Mouse (Mus musculus): Measurements from ENCODE around the gene Crtc1. TPM values are rescaled to one million over a fixed set of nuclear protein-coding genes. Genes with fewer than 3 reads are reported as not detected.

The Crtc1 gene
- polyA plus RNA-seq, 1 experiment from 2014 or later: 23.9 TPM

DNA sequence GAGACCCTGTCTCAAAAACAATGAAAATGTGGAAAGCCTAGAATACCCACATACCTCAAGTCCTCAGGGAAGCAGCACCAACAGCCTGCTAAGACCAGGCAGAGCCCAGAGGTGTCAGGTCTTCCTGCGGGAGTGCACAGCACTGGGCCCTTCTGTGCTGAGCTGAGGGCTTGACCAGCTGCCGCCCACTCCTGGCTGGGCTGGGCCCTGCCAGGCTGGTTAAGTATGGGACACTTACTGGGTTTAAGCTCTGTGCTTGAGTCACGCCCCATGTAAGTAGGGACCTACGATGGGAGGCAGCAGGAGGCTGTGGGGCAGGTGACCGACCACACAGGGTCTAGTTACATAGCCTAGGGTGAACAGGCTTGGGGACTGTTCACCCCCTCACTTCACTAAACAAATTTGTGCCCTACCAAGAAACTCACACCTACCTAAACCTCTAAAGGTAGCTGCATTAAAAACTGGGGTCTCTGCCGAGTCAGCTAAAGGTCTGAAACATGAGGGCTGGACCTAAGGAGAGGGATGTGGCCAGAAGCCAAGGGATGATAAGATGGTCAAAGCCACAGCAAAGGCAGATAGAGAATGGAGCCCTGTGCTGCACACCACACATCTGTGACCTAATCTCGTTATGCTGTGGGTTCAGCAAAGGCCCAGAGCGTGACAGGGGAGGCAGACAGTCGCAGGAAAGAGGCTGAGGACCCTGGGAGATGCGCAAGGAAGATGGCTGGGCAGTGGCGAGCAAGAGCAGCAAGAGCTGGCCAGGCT lies 19.3 kb downstream of the Crtc1 start:
- no peak for DNase-seq (ENCODE audit: low spot score)
- no peaks in the 10 kb centered on the region for H3K36me3 ChIP-seq (ENCODE audit: control insufficient read depth, insufficient read depth, low read length)
- no peak overlapping the region for H3K27ac ChIP-seq (ENCODE audit: low read depth, low read length)
- ATAC-seq: no peak
- 81% methylated on average over 11 of the region's 11 CpGs for WGBS
- no peaks in the 10 kb centered on the region for H3K9me3 ChIP-seq (replicated peaks; ENCODE audit: control insufficient read depth, low read length)
- H3K4me3 ChIP-seq (ENCODE audit: low read depth, low read length): no peak overlapping the region
- no peaks in the 10 kb centered on the region for H3K27me3 ChIP-seq (replicated peaks; ENCODE audit: control insufficient read depth, insufficient read depth, low read length)
- no peak overlapping the region for H3K9ac ChIP-seq (ENCODE audit: low read length)
- no peak overlapping the region for H3K4me2 ChIP-seq (ENCODE audit: low read length)
- H3K4me1 ChIP-seq (ENCODE audit: control insufficient read depth, insufficient read depth, low read length): no peaks in the 10 kb centered on the region

GRCm38 (mm10) chr8:70418954-70419353 lies 20.4 kb downstream of the Crtc1 start:
- Histone ChIP-seq H3K27ac (ENCODE audit: low read depth, low read length) (no peak overlapping the region), H3K9ac (ENCODE audit: low read length) (no peak overlapping the region), H3K9me3 (replicated peaks; ENCODE audit: control insufficient read depth, low read length) (no peaks in the 10 kb centered on the region), H3K27me3 (replicated peaks; ENCODE audit: control insufficient read depth, insufficient read depth, low read length) (no peaks in the 10 kb centered on the region), H3K4me3 (ENCODE audit: low read depth, low read length) (no peak overlapping the region), H3K36me3 (ENCODE audit: control insufficient read depth, insufficient read depth, low read length) (no peaks in the 10 kb centered on the region), H3K4me1 (ENCODE audit: control insufficient read depth, insufficient read depth, low read length) (no peaks in the 10 kb centered on the region), H3K4me2 (ENCODE audit: low read length) (no peak overlapping the region)
- DNase-seq (ENCODE audit: low spot score): peak; percentile 59
- ATAC-seq: no peak; the same call in 1 of the 2 replicates
- 57% methylated on average over 14 of the region's 14 CpGs for WGBS

DNA sequence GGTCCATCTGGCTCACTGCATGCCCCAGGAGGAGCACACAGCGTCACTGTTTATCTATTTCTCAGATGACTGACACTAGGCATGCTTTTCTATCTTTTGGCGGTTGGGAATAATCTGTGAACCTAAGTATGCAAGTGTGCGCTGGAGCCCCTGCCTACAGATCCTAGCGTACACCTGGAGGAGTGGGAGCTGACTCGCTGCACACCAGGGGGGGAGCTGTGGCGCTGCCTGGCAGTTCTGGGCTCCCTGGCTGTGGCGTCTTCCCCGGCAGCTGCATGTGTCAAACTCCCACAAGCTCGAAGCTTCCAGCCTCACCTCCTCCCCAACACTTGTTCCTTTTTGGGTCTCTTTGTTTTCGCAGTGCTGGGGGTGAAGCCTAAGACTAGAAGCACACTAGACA lies 21.5 kb downstream of the Crtc1 start:
- Histone ChIP-seq H3K4me1 (ENCODE audit: control insufficient read depth, insufficient read depth, low read length) (no peaks in the 10 kb centered on the region), H3K9ac (ENCODE audit: low read length) (no peak overlapping the region), H3K4me3 (ENCODE audit: low read depth, low read length) (no peak overlapping the region), H3K27me3 (replicated peaks; ENCODE audit: control insufficient read depth, insufficient read depth, low read length) (no peaks in the 10 kb centered on the region), H3K36me3 (ENCODE audit: control insufficient read depth, insufficient read depth, low read length) (peaks cover 6% of the 10 kb centered on the region; the same call in 1 of the 2 replicates), H3K9me3 (replicated peaks; ENCODE audit: control insufficient read depth, low read length) (no peaks in the 10 kb centered on the region), H3K4me2 (ENCODE audit: low read length) (no peak overlapping the region), H3K27ac (ENCODE audit: low read depth, low read length) (no peak overlapping the region)
- ATAC-seq (no peak), DNase-seq (ENCODE audit: low spot score) (no peak)
- 53% methylated on average over 10 of the region's 10 CpGs for WGBS

DNA sequence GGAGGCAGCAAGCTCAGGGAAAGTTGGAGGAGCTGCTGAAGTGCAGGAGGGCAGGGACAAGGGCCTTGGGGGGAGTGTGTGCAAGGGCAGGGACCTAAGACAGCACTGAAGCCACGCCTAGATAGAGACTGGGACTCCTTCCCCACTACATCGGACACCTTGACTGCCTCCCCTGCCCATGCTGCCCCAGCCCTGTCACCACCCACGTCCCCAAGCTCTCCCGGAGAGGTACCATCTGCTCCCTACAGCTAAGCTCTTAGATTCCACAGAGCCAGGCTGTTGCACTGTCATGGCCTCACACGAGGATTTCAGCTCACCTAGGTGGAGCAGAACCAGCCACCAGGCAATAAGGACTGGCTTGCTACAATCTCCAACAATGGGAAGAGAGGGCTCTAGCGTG lies 22.4 kb downstream of the Crtc1 start:
- no peaks in the 10 kb centered on the region for H3K9me3 ChIP-seq (replicated peaks; ENCODE audit: control insufficient read depth, low read length)
- no peak overlapping the region for H3K27ac ChIP-seq (ENCODE audit: low read depth, low read length)
- ATAC-seq: no peak
- no peaks in the 10 kb centered on the region for H3K4me1 ChIP-seq (ENCODE audit: control insufficient read depth, insufficient read depth, low read length)
- no peak overlapping the region for H3K9ac ChIP-seq (ENCODE audit: low read length)
- H3K27me3 ChIP-seq (replicated peaks; ENCODE audit: control insufficient read depth, insufficient read depth, low read length): no peaks in the 10 kb centered on the region
- H3K4me2 ChIP-seq (ENCODE audit: low read length): no peak overlapping the region
- 33% methylated on average over 6 of the region's 6 CpGs for WGBS
- H3K4me3 ChIP-seq (ENCODE audit: low read depth, low read length): no peak overlapping the region
- DNase-seq (ENCODE audit: low spot score): no peak
- H3K36me3 ChIP-seq (ENCODE audit: control insufficient read depth, insufficient read depth, low read length): peaks cover 7% of the 10 kb centered on the region; the same call in 1 of the 2 replicates

- ATAC-seq: peak; percentile 47; the same call in 1 of the 2 replicates
- DNase-seq (ENCODE audit: low spot score): peak; percentile 60
- Histone ChIP-seq H3K4me1 (ENCODE audit: control insufficient read depth, insufficient read depth, low read length) (no peaks in the 10 kb centered on the region), H3K9me3 (replicated peaks; ENCODE audit: control insufficient read depth, low read length) (no peaks in the 10 kb centered on the region), H3K36me3 (ENCODE audit: control insufficient read depth, insufficient read depth, low read length) (peaks cover 7% of the 10 kb centered on the region; the same call in 1 of the 2 replicates), H3K4me2 (ENCODE audit: low read length) (no peak overlapping the region), H3K27me3 (replicated peaks; ENCODE audit: control insufficient read depth, insufficient read depth, low read length) (no peaks in the 10 kb centered on the region), H3K4me3 (ENCODE audit: low read depth, low read length) (no peak overlapping the region), H3K9ac (ENCODE audit: low read length) (no peak overlapping the region), H3K27ac (ENCODE audit: low read depth, low read length) (no peak overlapping the region)
- 68% methylated on average over 8 of the region's 8 CpGs for WGBS
These were observed 23.6 kb downstream of the Crtc1 start for GRCm38 (mm10) chr8:70415540-70416451.

GRCm38 (mm10) chr8:70414310-70414946 lies 25.0 kb downstream of the Crtc1 start:
- H3K4me1 ChIP-seq (ENCODE audit: control insufficient read depth, insufficient read depth, low read length): no peaks in the 10 kb centered on the region
- no peak overlapping the region for H3K4me3 ChIP-seq (ENCODE audit: low read depth, low read length)
- H3K36me3 ChIP-seq (ENCODE audit: control insufficient read depth, insufficient read depth, low read length): peaks cover 7% of the 10 kb centered on the region; the same call in 1 of the 2 replicates
- no peak overlapping the region for H3K4me2 ChIP-seq (ENCODE audit: low read length)
- H3K27ac ChIP-seq (ENCODE audit: low read depth, low read length): no peak overlapping the region
- H3K27me3 ChIP-seq (replicated peaks; ENCODE audit: control insufficient read depth, insufficient read depth, low read length): no peaks in the 10 kb centered on the region
- WGBS: 92% methylated on average over 6 of the region's 6 CpGs
- ATAC-seq: no peak
- no peak for DNase-seq (ENCODE audit: low spot score)
- H3K9ac ChIP-seq (ENCODE audit: low read length): no peak overlapping the region
- H3K9me3 ChIP-seq (replicated peaks; ENCODE audit: control insufficient read depth, low read length): no peaks in the 10 kb centered on the region

GRCm38 (mm10) chr8:70410281-70410680 lies 29.1 kb downstream of the Crtc1 start:
- H3K36me3 ChIP-seq (ENCODE audit: control insufficient read depth, insufficient read depth, low read length): peaks cover 9% of the 10 kb centered on the region; the same call in 1 of the 2 replicates
- 96% methylated on average over 5 of the region's 5 CpGs for WGBS
- H3K4me1 ChIP-seq (ENCODE audit: control insufficient read depth, insufficient read depth, low read length): peaks cover 5% of the 10 kb centered on the region; the same call in 1 of the 2 replicates
- ATAC-seq (no peak), DNase-seq (ENCODE audit: low spot score) (no peak)
- no peaks in the 10 kb centered on the region for H3K27me3 ChIP-seq (replicated peaks; ENCODE audit: control insufficient read depth, insufficient read depth, low read length)
- no peak overlapping the region for H3K9ac ChIP-seq (ENCODE audit: low read length)
- no peaks in the 10 kb centered on the region for H3K9me3 ChIP-seq (replicated peaks; ENCODE audit: control insufficient read depth, low read length)
- no peak overlapping the region for H3K27ac ChIP-seq (ENCODE audit: low read depth, low read length)
- H3K4me2 ChIP-seq (ENCODE audit: low read length): no peak overlapping the region
- H3K4me3 ChIP-seq (ENCODE audit: low read depth, low read length): no peak overlapping the region

DNA sequence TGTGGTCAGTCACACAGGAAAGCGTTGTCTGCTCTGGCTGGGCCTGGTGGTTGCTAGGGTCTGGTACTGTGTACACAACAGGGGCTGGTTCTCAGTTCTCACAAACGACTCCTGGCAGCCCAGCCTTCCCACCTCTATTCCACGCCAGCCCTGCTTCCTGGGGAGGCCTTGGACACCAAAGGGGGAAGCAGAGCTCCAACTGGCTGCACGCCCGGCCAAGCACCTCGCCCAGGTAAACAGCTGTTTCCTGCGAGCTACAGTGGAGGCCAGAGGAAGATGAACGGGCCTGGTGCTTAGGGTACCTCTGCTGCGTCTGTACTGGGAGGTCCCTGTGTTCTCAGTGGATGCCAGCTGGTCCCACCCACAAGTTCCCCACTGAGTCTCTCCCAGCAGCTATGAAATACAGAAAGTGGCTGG lies 29.9 kb downstream of the Crtc1 start:
- Histone ChIP-seq H3K4me1 (ENCODE audit: control insufficient read depth, insufficient read depth, low read length) (peaks cover 5% of the 10 kb centered on the region; the same call in 1 of the 2 replicates), H3K4me2 (ENCODE audit: low read length) (no peak overlapping the region), H3K9ac (ENCODE audit: low read length) (no peak overlapping the region), H3K27ac (ENCODE audit: low read depth, low read length) (no peak overlapping the region), H3K36me3 (ENCODE audit: control insufficient read depth, insufficient read depth, low read length) (peaks cover 10% of the 10 kb centered on the region), H3K9me3 (replicated peaks; ENCODE audit: control insufficient read depth, low read length) (no peaks in the 10 kb centered on the region), H3K4me3 (ENCODE audit: low read depth, low read length) (no peak overlapping the region), H3K27me3 (replicated peaks; ENCODE audit: control insufficient read depth, insufficient read depth, low read length) (no peaks in the 10 kb centered on the region)
- no peak for DNase-seq (ENCODE audit: low spot score)
- no peak for ATAC-seq
- WGBS: 70% methylated on average over 9 of the region's 9 CpGs

Data from forebrain, embryonic 14.5 days (tissue).